Mouse (Mus musculus) forebrain, embryonic 10.5 days (tissue): ENCODE measurements around the gene Celsr1. TPM values are rescaled to one million over a fixed set of nuclear protein-coding genes. Genes with fewer than 3 reads are reported as not detected.
"Not testable (repeated sequence)": the region's sequence is repeated elsewhere in the genome, so short reads cannot be mapped to it uniquely, and the experiment has no call there.

Source experiments
- DNase-seq: peaks from one replicate; pipeline ENCODE4 v3.0.0-alpha.2; 2017; ENCODE audit warnings: low spot score; ENCODE audit errors: extremely low spot score
- H3K27ac ChIP-seq: fragments of 300-500 bp; sonication (generic); 2 replicates; pipeline ENCODE4 v1.5.1; 2016; ENCODE audit warnings: mild to moderate bottlenecking
- H3K27me3 ChIP-seq: fragments of 300-500 bp; sonication (generic); 2 replicates; pipeline ENCODE4 v1.6.1; 2016; ENCODE audit warnings: mild to moderate bottlenecking; ENCODE audit not compliant: poor library complexity, severe bottlenecking
- H3K36me3 ChIP-seq: fragments of 300-500 bp; sonication (generic); replicated peaks from 2 replicates; pipeline ENCODE4 v1.6.1; 2016; ENCODE audit warnings: mild to moderate bottlenecking, moderate library complexity
- H3K4me1 ChIP-seq: fragments of 300-500 bp; sonication (generic); 2 replicates; pipeline ENCODE4 v1.6.1; 2016
- H3K4me3 ChIP-seq: fragments of 300-500 bp; sonication (generic); 2 replicates; pipeline ENCODE4 v1.5.1; 2016; ENCODE audit warnings: mild to moderate bottlenecking, moderate library complexity
- H3K9me3 ChIP-seq: fragments of 300-500 bp; sonication (generic); 2 replicates; pipeline ENCODE4 v1.6.1; 2016; ENCODE audit warnings: mild to moderate bottlenecking, moderate library complexity
- WGBS: fragments of 180-500 bp; shearing (Covaris S2); methylation state at CpG from one replicate; pipeline ENCODE4 v1.1.7; 2016; 5-methylcytosine and 5-hydroxymethylcytosine counted together
- polyA plus RNA-seq: library from polyadenylated mRNA; unstranded; fragments of >200 nt; fragmentation: Nextera tagmentation; extraction: Ambion mirVana; gene quantifications from 2 replicates; pipeline ENCODE4 v1.2.1, GENCODE M21; 2016

Celsr1 gene
- polyA plus RNA-seq, 1 experiment from 2014 or later: 2.6 TPM

- no peak for DNase-seq
- no peak overlapping the region for H3K4me3 ChIP-seq
- H3K27me3 ChIP-seq: peaks cover 15% of the 10 kb centered on the region
- H3K36me3 ChIP-seq: peaks cover 25% of the 10 kb centered on the region
- peak overlapping the region; percentile 44; the same call in 1 of the 2 replicates for H3K27ac ChIP-seq
- 95% methylated on average over 7 of the region's 7 CpGs for WGBS
- H3K9me3 ChIP-seq: peaks cover 5% of the 10 kb centered on the region; the same call in 1 of the 2 replicates
- H3K4me1 ChIP-seq: peaks cover 49% of the 10 kb centered on the region
Measured at GRCm38 (mm10) chr15:86061221-86061620, 27.6 kb upstream of the Celsr1 start.

- Histone ChIP-seq H3K4me3 (peak overlapping the region; percentile 91; the same call in 1 of the 2 replicates), H3K9me3 (no peaks in the 10 kb centered on the region), H3K4me1 (peaks cover 49% of the 10 kb centered on the region), H3K27ac (no peak overlapping the region), H3K27me3 (peaks cover 15% of the 10 kb centered on the region), H3K36me3 (peaks cover 19% of the 10 kb centered on the region)
- 90% methylated on average over 12 of the region's 12 CpGs for WGBS
- DNase-seq: no peak
Measured at GRCm38 (mm10) chr15:86060581-86060980, 27.0 kb upstream of the Celsr1 start.

DNA sequence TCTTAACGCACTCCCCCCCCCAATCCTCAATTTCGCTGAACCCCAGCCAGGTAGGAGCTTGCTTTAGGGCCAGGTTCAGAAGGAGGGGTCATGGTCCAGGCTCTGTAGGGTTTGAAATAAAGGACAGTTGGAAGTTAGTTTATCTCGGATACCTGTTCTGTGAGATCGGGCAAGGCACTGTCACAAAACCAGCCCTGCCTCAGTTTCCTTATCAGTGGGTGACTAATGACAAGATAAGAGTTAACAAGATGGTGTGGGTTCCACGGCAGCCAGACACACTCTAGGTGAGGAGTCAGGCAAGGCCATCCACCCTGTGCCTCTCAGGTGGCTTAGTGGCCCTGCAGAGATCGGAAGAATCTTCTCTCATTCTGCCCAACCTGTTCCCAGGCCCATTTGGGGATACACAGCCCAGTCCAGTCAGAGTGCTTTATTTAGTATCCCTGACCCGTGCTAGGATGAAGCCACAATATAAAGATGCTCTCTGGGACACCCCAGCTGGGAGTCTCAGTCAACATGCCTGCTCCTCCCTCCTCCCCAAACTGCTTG is 26.3 kb upstream of the Celsr1 start:
- Histone ChIP-seq H3K27me3 (peaks cover 15% of the 10 kb centered on the region), H3K4me3 (peak overlapping the region; percentile 91), H3K27ac (no peak overlapping the region), H3K9me3 (no peaks in the 10 kb centered on the region), H3K4me1 (peaks cover 49% of the 10 kb centered on the region), H3K36me3 (peaks cover 19% of the 10 kb centered on the region; the same call in 1 of the 2 replicates)
- no peak for DNase-seq
- 77% methylated on average over 7 of the region's 7 CpGs for WGBS

GRCm38 (mm10) chr15:86058931-86059834 is 25.6 kb upstream of the Celsr1 start:
- H3K4me1 ChIP-seq: peaks cover 49% of the 10 kb centered on the region
- no peaks in the 10 kb centered on the region for H3K9me3 ChIP-seq
- H3K27ac ChIP-seq: peak overlapping the region; percentile 96
- peak overlapping the region; percentile 91 for H3K4me3 ChIP-seq
- peak; percentile 54 for DNase-seq
- H3K27me3 ChIP-seq: peaks cover 15% of the 10 kb centered on the region
- H3K36me3 ChIP-seq: peaks cover 13% of the 10 kb centered on the region; the same call in 1 of the 2 replicates
- WGBS: 3% methylated on average over 41 of the region's 49 CpGs

DNA sequence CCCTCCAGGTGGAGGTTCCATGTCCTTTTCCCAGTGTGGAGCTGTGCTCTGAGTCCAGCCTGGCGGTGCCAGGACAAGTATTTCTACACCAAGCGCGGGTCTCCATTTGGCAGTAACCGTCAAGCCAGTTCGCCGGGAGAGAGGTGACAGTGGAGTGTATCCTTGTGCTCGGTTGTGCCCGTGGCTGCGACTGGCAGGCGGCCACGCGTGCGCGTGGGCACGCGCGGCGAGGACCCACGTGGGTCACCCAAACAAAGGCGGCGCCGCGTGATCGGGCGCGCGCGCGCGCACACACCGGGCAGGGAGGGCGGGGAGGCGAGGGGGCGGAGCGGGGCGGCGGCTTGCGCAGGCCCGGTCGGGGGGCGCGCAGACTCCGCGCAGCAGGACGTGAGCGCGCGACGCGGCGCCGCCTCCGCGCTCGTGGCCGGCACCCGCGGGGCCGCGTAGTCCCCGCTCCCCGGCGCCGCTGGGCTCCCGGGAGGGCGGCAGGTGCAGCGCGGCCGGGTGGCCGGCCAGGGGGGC is 24.9 kb upstream of the Celsr1 start:
- Histone ChIP-seq H3K4me3 (peak overlapping the region; percentile 91), H3K27me3 (peaks cover 15% of the 10 kb centered on the region), H3K36me3 (peaks cover 13% of the 10 kb centered on the region; the same call in 1 of the 2 replicates), H3K9me3 (no peaks in the 10 kb centered on the region), H3K27ac (peak overlapping the region; percentile 96), H3K4me1 (peaks cover 49% of the 10 kb centered on the region)
- WGBS: under 1% methylated on average over 69 of the region's 70 CpGs
- peak; percentile 72 for DNase-seq

DNA sequence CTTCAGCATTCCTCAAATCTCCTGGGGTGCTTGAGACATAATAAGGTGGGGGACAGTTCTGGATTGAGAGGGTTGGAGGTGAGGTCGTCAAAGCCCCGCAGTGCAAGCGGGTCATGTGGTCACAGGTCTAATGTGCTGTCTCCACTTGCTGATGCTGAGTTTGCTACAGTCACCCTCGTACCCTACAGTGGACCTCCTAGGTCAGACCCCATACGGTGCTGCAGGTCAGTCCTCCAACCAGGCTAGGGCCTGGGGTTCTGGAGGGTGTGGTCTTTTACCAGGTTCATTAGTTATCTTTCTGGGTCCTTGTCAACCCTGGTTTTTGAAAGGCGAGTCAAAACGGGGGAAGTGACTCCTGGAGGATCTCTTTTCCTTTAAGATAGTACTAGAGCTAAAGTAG is 24.3 kb upstream of the Celsr1 start:
- H3K27ac ChIP-seq: peak overlapping the region; percentile 96
- peaks cover 49% of the 10 kb centered on the region for H3K4me1 ChIP-seq

GRCm38 (mm10) chr15:86057413-86057812 is 23.8 kb upstream of the Celsr1 start, which contains the start of gene Gramd4:
Gramd4 (plus strand) TSS chr15:86057695.
- Histone ChIP-seq H3K27ac (peak within 1 kb of the TSS; percentile 96), H3K9me3 (no peaks in the 10 kb centered on the region), H3K4me1 (peaks cover 46% of the 10 kb centered on the region), H3K36me3 (peaks cover 8% of the 10 kb centered on the region; the same call in 1 of the 2 replicates), H3K27me3 (peaks cover 15% of the 10 kb centered on the region), H3K4me3 (peak within 1 kb of the TSS; percentile 91)
- 14% methylated on average over 6 of the region's 6 CpGs for WGBS
- DNase-seq: no peak

More for the DNA sequence above, 24.3 kb upstream of the Celsr1 start:
- H3K9me3 ChIP-seq: no peaks in the 10 kb centered on the region
- WGBS: 8% methylated on average over 7 of the region's 7 CpGs
- no peak for DNase-seq
- H3K27me3 ChIP-seq: peaks cover 15% of the 10 kb centered on the region
- H3K36me3 ChIP-seq: peaks cover 11% of the 10 kb centered on the region; the same call in 1 of the 2 replicates
- H3K4me3 ChIP-seq: peak overlapping the region; percentile 91

- peaks cover 15% of the 10 kb centered on the region for H3K27me3 ChIP-seq
- DNase-seq: no peak
- 82% methylated on average over 5 of the region's 5 CpGs for WGBS
- H3K9me3 ChIP-seq: no peaks in the 10 kb centered on the region
- H3K4me1 ChIP-seq: peaks cover 48% of the 10 kb centered on the region
- no peak overlapping the region for H3K27ac ChIP-seq
- no peak overlapping the region for H3K4me3 ChIP-seq
- H3K36me3 ChIP-seq: peaks cover 5% of the 10 kb centered on the region; the same call in 1 of the 2 replicates
Measured at GRCm38 (mm10) chr15:86056221-86056760, 22.7 kb upstream of the Celsr1 start.

DNA sequence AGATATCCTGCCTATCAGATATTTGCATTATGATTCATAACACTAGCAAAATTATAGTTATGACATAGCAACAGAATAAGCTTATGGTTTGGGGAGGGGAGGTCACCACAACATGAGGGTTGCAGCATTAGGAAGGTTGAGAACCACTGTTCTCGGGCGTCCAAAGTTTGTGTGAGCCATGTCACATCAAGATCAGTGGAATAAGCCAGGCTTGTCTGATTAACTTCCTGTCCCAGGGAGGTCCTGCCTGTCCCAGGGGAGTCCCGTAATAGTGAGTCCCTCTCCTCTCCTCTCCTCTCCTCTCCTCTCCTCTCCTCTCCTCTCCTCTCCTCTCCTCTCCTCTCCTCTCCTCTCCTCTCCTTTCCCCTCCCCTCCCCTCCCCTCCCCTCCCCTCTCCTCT is 21.3 kb upstream of the Celsr1 start:
- 69% methylated on average over 3 of the region's 3 CpGs for WGBS
- peaks cover 34% of the 10 kb centered on the region for H3K4me1 ChIP-seq
- not testable (repeated sequence) for H3K4me3 ChIP-seq, H3K36me3 ChIP-seq, H3K9me3 ChIP-seq, H3K27ac ChIP-seq, DNase-seq
- H3K27me3 ChIP-seq: peaks cover 15% of the 10 kb centered on the region

DNA sequence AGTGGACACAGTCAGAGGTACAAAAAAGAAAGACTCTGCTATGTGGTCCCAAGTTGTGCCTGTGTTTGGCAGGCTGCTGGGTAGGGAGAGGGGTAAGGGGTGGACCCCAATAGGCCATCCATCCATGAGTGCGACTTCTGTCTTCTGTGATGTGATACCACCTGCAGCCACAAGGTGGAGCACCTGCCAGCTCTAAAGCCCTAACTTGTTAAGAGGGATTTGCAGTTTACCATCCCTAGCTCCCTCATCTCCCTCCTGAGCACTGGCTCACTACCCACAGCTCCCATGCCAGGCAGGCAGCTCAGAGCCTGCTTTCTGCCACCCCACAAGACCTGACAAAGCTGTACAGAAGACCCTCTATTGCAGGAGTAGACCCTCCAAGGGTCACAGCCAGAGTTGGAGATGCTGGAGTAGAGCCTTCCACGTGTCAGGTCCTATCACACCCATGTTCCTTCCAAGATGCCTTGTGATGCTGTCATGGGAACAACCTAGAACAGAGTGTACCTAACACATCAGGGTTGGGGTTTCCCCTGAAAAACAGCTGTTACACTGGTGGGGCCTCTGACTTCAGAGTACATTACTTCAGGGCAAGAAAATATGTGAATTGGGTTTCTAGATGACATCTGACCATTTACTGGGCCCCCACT is 20.4 kb upstream of the Celsr1 start:
- Histone ChIP-seq H3K36me3 (no peaks in the 10 kb centered on the region), H3K27me3 (peaks cover 15% of the 10 kb centered on the region), H3K4me3 (no peak overlapping the region), H3K27ac (no peak overlapping the region), H3K9me3 (no peaks in the 10 kb centered on the region), H3K4me1 (peaks cover 26% of the 10 kb centered on the region)
- DNase-seq: peak; percentile 85
- 45% methylated on average over 2 of the region's 2 CpGs for WGBS

- peaks cover 9% of the 10 kb centered on the region; the same call in 1 of the 2 replicates for H3K4me1 ChIP-seq
- H3K4me3 ChIP-seq: no peak overlapping the region
- 70% methylated on average over 6 of the region's 6 CpGs for WGBS
- H3K27me3 ChIP-seq: peaks cover 7% of the 10 kb centered on the region
- no peaks in the 10 kb centered on the region for H3K36me3 ChIP-seq
- H3K27ac ChIP-seq: no peak overlapping the region
- H3K9me3 ChIP-seq: no peaks in the 10 kb centered on the region
- no peak for DNase-seq
Measured at GRCm38 (mm10) chr15:86051878-86052478, 18.4 kb upstream of the Celsr1 start.

GRCm38 (mm10) chr15:86051152-86051551 is 17.6 kb upstream of the Celsr1 start:
- Histone ChIP-seq H3K4me1 (peaks cover 9% of the 10 kb centered on the region; the same call in 1 of the 2 replicates), H3K36me3 (no peaks in the 10 kb centered on the region), H3K9me3 (no peaks in the 10 kb centered on the region), H3K4me3 (no peak overlapping the region), H3K27ac (no peak overlapping the region), H3K27me3 (no peaks in the 10 kb centered on the region)
- WGBS: 88% methylated on average over 10 of the region's 10 CpGs
- DNase-seq: no peak
